Mouse (Mus musculus): ENCODE data around the gene Tgfbrap1. TPM values are rescaled to one million over a fixed set of nuclear protein-coding genes. Genes with fewer than 3 reads are reported as not detected.
A peak's percentile ranks its signal among the peaks of the same experiment; 100 is the strongest.

Tgfbrap1 gene
- polyA plus RNA-seq, 1 experiment from 2014 or later = 10.8 TPM

- Histone ChIP-seq H3K4me3 (ENCODE audit: low read depth, low read length) (no peak overlapping the region), H3K27ac (replicated peaks; ENCODE audit: low read depth, low read length) (no peak overlapping the region), H3K9me3 (ENCODE audit: control insufficient read depth, low read length) (no peaks in the 10 kb centered on the region), H3K4me1 (ENCODE audit: control insufficient read depth, insufficient read depth, low read length) (no peaks in the 10 kb centered on the region), H3K27me3 (replicated peaks; ENCODE audit: control insufficient read depth, insufficient read depth, low read length) (no peaks in the 10 kb centered on the region), H3K4me2 (ENCODE audit: low read depth, low read length) (no peak overlapping the region), H3K36me3 (ENCODE audit: control insufficient read depth, insufficient read depth, low read length) (peaks cover 16% of the 10 kb centered on the region; the same call in 1 of the 2 replicates), H3K9ac (ENCODE audit: low read depth, low read length) (no peak overlapping the region)
- 80% methylated on average over 4 of the region's 4 CpGs for WGBS
- ATAC-seq (ENCODE audit: low read depth) = no peak
- no peak for DNase-seq (ENCODE audit: low spot score)
Observed at GRCm38 (mm10) chr1:43124726-43125125, 26.3 kb upstream of the Tgfbrap1 start.

- DNase-seq (ENCODE audit: low spot score) = no peak
- no peaks in the 10 kb centered on the region for H3K9me3 ChIP-seq (ENCODE audit: control insufficient read depth, low read length)
- no peak overlapping the region for H3K4me3 ChIP-seq (ENCODE audit: low read depth, low read length)
- H3K4me2 ChIP-seq (ENCODE audit: low read depth, low read length) = no peak overlapping the region
- no peak for ATAC-seq (ENCODE audit: low read depth)
- no peak overlapping the region for H3K9ac ChIP-seq (ENCODE audit: low read depth, low read length)
- no peaks in the 10 kb centered on the region for H3K27me3 ChIP-seq (replicated peaks; ENCODE audit: control insufficient read depth, insufficient read depth, low read length)
- H3K4me1 ChIP-seq (ENCODE audit: control insufficient read depth, insufficient read depth, low read length) = no peaks in the 10 kb centered on the region
- H3K36me3 ChIP-seq (ENCODE audit: control insufficient read depth, insufficient read depth, low read length) = peaks cover 21% of the 10 kb centered on the region
- 90% methylated on average over 2 of the region's 2 CpGs for WGBS
- no peak overlapping the region for H3K27ac ChIP-seq (replicated peaks; ENCODE audit: low read depth, low read length)
Observed at GRCm38 (mm10) chr1:43122616-43123015, 24.2 kb upstream of the Tgfbrap1 start.

GRCm38 (mm10) chr1:43120950-43121349, 22.5 kb upstream of the Tgfbrap1 start:
- H3K4me3 ChIP-seq (ENCODE audit: low read depth, low read length) = no peak overlapping the region
- peaks cover 31% of the 10 kb centered on the region for H3K36me3 ChIP-seq (ENCODE audit: control insufficient read depth, insufficient read depth, low read length)
- H3K4me1 ChIP-seq (ENCODE audit: control insufficient read depth, insufficient read depth, low read length) = no peaks in the 10 kb centered on the region
- no peak overlapping the region for H3K4me2 ChIP-seq (ENCODE audit: low read depth, low read length)
- DNase-seq (ENCODE audit: low spot score) = no peak
- 0 out of 2 replicates have a peak, but pooled peaks cover 4% of the 10 kb centered on the region for H3K9me3 ChIP-seq (ENCODE audit: control insufficient read depth, low read length)
- H3K27me3 ChIP-seq (replicated peaks; ENCODE audit: control insufficient read depth, insufficient read depth, low read length) = no peaks in the 10 kb centered on the region
- WGBS = 91% methylated on average over 5 of the region's 5 CpGs
- H3K9ac ChIP-seq (ENCODE audit: low read depth, low read length) = no peak overlapping the region
- ATAC-seq (ENCODE audit: low read depth) = no peak
- no peak overlapping the region for H3K27ac ChIP-seq (replicated peaks; ENCODE audit: low read depth, low read length)

- DNase-seq (ENCODE audit: low spot score) = no peak
- H3K4me3 ChIP-seq (ENCODE audit: low read depth, low read length) = no peak overlapping the region
- no peak overlapping the region for H3K4me2 ChIP-seq (ENCODE audit: low read depth, low read length)
- H3K27me3 ChIP-seq (replicated peaks; ENCODE audit: control insufficient read depth, insufficient read depth, low read length) = no peaks in the 10 kb centered on the region
- no peaks in the 10 kb centered on the region for H3K4me1 ChIP-seq (ENCODE audit: control insufficient read depth, insufficient read depth, low read length)
- H3K27ac ChIP-seq (replicated peaks; ENCODE audit: low read depth, low read length) = no peak overlapping the region
- no peak overlapping the region for H3K9ac ChIP-seq (ENCODE audit: low read depth, low read length)
- H3K9me3 ChIP-seq (ENCODE audit: control insufficient read depth, low read length) = 0 out of 2 replicates have a peak, but pooled peaks cover 4% of the 10 kb centered on the region
- 97% methylated on average over 8 of the region's 8 CpGs for WGBS
- no peak for ATAC-seq (ENCODE audit: low read depth)
- H3K36me3 ChIP-seq (ENCODE audit: control insufficient read depth, insufficient read depth, low read length) = peaks cover 60% of the 10 kb centered on the region
Observed at GRCm38 (mm10) chr1:43117435-43117834, 19.0 kb upstream of the Tgfbrap1 start.

- Histone ChIP-seq H3K4me3 (ENCODE audit: low read depth, low read length) (no peak overlapping the region), H3K36me3 (ENCODE audit: control insufficient read depth, insufficient read depth, low read length) (peaks cover 86% of the 10 kb centered on the region), H3K4me1 (ENCODE audit: control insufficient read depth, insufficient read depth, low read length) (no peaks in the 10 kb centered on the region), H3K9ac (ENCODE audit: low read depth, low read length) (no peak overlapping the region), H3K27ac (replicated peaks; ENCODE audit: low read depth, low read length) (no peak overlapping the region), H3K9me3 (ENCODE audit: control insufficient read depth, low read length) (0 out of 2 replicates have a peak, but pooled peaks cover 4% of the 10 kb centered on the region), H3K4me2 (ENCODE audit: low read depth, low read length) (no peak overlapping the region), H3K27me3 (replicated peaks; ENCODE audit: control insufficient read depth, insufficient read depth, low read length) (no peaks in the 10 kb centered on the region)
- WGBS = 89% methylated on average over 2 of the region's 2 CpGs
- ATAC-seq (ENCODE audit: low read depth) = no peak
- peak; percentile 77 for DNase-seq (ENCODE audit: low spot score)
Observed at GRCm38 (mm10) chr1:43112882-43113281, 14.4 kb upstream of the Tgfbrap1 start.

GRCm38 (mm10) chr1:43110556-43110955, 12.1 kb upstream of the Tgfbrap1 start:
- no peak for ATAC-seq (ENCODE audit: low read depth)
- no peak overlapping the region for H3K4me2 ChIP-seq (ENCODE audit: low read depth, low read length)
- H3K9ac ChIP-seq (ENCODE audit: low read depth, low read length) = no peak overlapping the region
- 54% methylated on average over 4 of the region's 4 CpGs for WGBS
- H3K9me3 ChIP-seq (ENCODE audit: control insufficient read depth, low read length) = no peaks in the 10 kb centered on the region
- no peak overlapping the region for H3K4me3 ChIP-seq (ENCODE audit: low read depth, low read length)
- peaks cover 87% of the 10 kb centered on the region for H3K36me3 ChIP-seq (ENCODE audit: control insufficient read depth, insufficient read depth, low read length)
- H3K27me3 ChIP-seq (replicated peaks; ENCODE audit: control insufficient read depth, insufficient read depth, low read length) = no peaks in the 10 kb centered on the region
- H3K27ac ChIP-seq (replicated peaks; ENCODE audit: low read depth, low read length) = no peak overlapping the region
- no peaks in the 10 kb centered on the region for H3K4me1 ChIP-seq (ENCODE audit: control insufficient read depth, insufficient read depth, low read length)
- peak; percentile 29 for DNase-seq (ENCODE audit: low spot score)

- ATAC-seq (ENCODE audit: low read depth) (no peak), DNase-seq (ENCODE audit: low spot score) (no peak)
- Histone ChIP-seq H3K4me3 (ENCODE audit: low read depth, low read length) (no peak overlapping the region), H3K36me3 (ENCODE audit: control insufficient read depth, insufficient read depth, low read length) (peaks cover 88% of the 10 kb centered on the region), H3K27me3 (replicated peaks; ENCODE audit: control insufficient read depth, insufficient read depth, low read length) (no peaks in the 10 kb centered on the region), H3K4me2 (ENCODE audit: low read depth, low read length) (no peak overlapping the region), H3K4me1 (ENCODE audit: control insufficient read depth, insufficient read depth, low read length) (no peaks in the 10 kb centered on the region), H3K9me3 (ENCODE audit: control insufficient read depth, low read length) (peaks cover 5% of the 10 kb centered on the region; the same call in 1 of the 2 replicates), H3K9ac (ENCODE audit: low read depth, low read length) (no peak overlapping the region), H3K27ac (replicated peaks; ENCODE audit: low read depth, low read length) (no peak overlapping the region)
- 88% methylated on average over 2 of the region's 2 CpGs for WGBS
Observed at GRCm38 (mm10) chr1:43108729-43109128, 10.3 kb upstream of the Tgfbrap1 start.

GRCm38 (mm10) chr1:43094206-43094605, 4.2 kb downstream of the Tgfbrap1 start:
- no peaks in the 10 kb centered on the region for H3K36me3 ChIP-seq (ENCODE audit: control insufficient read depth, insufficient read depth, low read length)
- no peak overlapping the region for H3K9ac ChIP-seq (ENCODE audit: low read depth, low read length)
- H3K4me2 ChIP-seq (ENCODE audit: low read depth, low read length) = no peak overlapping the region
- no peaks in the 10 kb centered on the region for H3K27me3 ChIP-seq (replicated peaks; ENCODE audit: control insufficient read depth, insufficient read depth, low read length)
- no peak for DNase-seq (ENCODE audit: low spot score)
- H3K9me3 ChIP-seq (ENCODE audit: control insufficient read depth, low read length) = no peaks in the 10 kb centered on the region
- WGBS = 88% methylated on average over 2 of the region's 2 CpGs
- no peak overlapping the region for H3K4me3 ChIP-seq (ENCODE audit: low read depth, low read length)
- peaks cover 5% of the 10 kb centered on the region for H3K4me1 ChIP-seq (ENCODE audit: control insufficient read depth, insufficient read depth, low read length)
- H3K27ac ChIP-seq (replicated peaks; ENCODE audit: low read depth, low read length) = no peak overlapping the region
- no peak for ATAC-seq (ENCODE audit: low read depth)

Measured in embryonic facial prominence, embryonic 14.5 days (tissue).